Mouse (Mus musculus): Measurements from ENCODE around the gene Fdxacb1. TPM values are rescaled to one million over a fixed set of nuclear protein-coding genes. Genes with fewer than 3 reads are reported as not detected.

Gene Fdxacb1
- polyA plus RNA-seq (2015; fragmentation: Nextera tagmentation; extraction: Ambion mirVana): 9.2 and 11.6 TPM in 2 replicates

DNA sequence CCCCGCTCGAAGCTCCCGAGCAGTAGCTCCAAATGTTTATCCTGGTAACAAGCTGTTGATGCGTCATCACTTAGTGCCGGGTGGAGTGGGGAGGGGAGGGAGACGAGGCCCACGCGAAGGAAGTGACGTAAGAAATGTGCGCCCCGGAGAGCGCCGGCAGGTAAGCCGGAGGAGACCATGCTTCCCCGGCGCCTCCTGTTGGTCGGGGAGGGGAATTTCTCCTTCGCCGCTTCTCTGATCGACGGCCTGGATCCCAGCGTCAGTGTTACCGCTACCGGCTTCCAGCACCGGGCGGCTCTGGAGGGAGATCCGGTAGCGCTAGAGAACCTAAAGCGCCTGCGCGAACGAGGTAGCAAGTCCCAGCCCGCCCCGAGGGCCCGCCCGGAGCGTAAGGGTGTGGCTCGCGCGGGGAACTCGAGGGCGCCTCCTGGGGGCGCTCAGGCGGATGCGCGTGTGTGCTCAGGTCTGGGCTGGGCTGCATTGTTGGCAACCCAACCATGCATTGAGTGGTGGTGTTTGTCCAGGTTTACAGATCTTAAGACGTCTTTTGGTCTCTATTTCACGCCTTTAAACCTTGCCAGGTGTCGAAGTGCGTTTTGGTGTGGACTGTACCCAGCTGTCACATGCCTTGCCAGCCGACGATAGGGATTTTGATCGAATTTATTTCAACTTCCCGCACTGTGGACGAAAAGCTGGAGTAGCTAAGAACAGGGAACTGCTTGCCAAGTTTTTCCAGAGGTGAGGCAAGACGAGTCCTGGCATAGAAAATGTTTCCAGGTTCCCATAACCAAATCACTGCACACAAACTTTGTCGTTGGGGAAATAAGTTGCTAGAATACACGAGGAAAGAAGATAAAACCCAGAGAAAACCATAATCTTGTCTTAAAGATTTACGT, at the start of gene Fdxacb1:
Gene Fdxacb1 (plus strand): TSS at position 130 of the 896 bp plus-strand sequence.

DNA sequence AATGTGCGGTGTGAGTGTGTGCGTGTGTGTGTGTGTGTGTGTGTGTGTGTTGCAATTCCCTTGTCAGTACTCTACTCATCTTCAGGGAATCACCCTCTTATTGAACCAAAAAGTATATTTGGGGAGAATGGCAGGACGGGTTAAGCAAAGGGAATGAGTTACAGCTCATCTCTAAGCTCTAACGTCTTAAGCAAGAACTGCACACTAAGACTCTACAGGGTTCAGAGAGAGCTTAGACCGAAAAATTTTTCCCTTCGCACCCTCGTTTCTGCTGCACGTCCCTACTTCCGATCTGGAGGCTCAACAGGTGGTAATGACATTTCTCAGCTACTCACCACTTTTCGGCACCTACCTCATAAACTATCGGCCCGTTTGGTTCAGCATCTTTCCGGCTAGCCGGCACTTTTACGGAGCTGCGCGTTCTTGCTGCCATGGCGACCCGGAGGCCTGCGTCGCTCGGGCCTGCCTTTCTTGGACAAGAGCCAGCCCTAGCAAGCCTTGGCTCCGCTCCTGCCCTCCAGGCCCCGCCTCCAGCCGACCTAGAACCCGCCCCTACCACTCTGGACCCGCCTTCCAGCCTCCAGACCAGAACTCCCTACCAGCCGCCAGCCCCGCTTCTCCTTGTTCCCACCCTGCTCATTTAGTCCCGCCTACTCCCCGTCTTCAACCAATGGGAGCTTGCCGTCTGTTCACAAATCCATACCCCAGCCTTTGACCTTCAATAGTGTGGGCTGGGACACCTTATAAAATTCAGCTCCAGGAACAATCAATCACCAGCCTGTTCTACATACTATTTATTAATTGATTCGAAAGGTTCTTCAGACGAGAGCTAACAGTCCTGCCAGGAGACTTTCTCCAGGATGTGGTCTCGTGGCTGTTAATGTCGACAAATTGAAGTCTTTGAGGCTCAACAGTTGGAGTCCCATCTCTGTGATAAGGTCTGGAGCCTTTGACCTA, 28.8 kb upstream of the Fdxacb1 start, which contains the start of gene Dixdc1:
Gene Dixdc1 (minus strand): TSS at position 604 of the 957 bp plus-strand sequence.

DNA sequence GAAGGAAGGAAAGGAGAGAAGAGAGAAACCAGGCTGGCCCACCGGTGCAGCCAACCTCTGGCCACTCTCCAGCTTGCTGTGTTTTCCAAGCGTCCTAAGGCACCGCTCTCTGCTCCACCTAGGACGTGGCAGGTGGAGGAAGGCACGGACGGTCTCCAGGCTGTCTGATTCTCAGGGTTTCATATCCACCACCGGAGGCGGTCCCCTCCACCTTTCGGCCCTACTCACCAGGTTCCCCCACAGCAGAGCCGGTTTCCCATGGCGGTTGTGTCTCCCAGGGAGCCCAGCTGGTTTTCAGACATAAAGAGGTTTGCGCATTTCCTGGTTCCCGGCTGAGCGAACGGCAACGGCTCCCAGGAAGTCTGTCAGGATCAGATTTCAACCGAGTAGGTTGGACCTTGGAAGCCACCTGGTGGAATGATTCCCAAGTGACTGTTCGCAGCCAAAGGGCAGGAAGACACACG, 21.8 kb upstream of the Fdxacb1 start, which contains the start of gene 2310030G06Rik:
Gene 2310030G06Rik (minus strand): TSS at position 323 of the 464 bp plus-strand sequence.

DNA sequence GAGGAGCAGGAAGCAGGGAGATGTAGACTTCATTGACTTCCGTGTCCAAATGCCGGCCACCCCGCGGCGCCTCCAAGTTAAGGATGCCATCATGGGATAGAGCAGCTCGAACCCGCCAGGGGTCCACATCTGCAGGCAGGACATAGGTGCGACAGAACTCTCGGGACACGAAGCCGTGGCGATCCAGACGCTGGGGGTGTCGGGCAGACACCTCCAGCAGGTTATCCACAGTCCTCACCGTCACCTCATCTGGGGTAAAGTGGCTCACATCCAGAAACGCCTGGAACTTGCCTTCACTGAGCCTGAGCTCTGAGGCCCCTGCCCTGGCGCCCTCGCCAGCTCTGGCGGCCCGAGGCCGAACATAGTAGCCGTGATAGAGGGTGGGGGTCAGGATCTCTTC, 16.7 kb upstream of the Fdxacb1 start, which contains the start of gene Cryab:
Gene Cryab (plus strand): TSS at position 3 of the 400 bp plus-strand sequence.

DNA sequence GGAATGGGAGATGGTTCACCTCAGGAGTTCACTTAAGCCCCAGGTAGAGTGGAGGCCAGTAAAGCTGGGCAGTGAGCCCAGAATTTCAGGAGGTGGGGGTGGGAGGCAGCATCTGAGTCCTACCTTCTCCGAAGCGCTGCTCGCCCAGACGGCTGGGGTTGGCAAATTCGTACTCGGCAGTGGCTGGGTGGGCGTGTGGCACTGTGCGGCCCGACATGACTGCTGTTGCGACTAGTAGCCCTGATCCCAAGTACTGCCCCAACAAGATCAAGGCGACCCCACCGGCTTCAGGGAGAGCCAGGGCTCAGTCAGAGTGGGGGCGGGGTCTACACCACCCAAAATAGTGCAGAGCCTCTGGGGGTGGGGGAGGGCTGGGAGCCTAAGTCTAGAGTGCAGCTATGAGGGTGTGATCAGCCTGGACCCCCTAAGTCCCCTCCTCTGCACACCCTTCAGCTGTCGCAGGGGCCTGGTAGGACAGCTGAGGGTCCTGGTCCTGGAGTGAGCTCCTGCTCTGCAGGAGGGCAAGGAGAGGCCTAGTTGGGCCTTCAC, 15.9 kb upstream of the Fdxacb1 start, which contains the start of gene Hspb2:
Gene Hspb2 (minus strand): TSS at position 301 of the 549 bp plus-strand sequence.

DNA sequence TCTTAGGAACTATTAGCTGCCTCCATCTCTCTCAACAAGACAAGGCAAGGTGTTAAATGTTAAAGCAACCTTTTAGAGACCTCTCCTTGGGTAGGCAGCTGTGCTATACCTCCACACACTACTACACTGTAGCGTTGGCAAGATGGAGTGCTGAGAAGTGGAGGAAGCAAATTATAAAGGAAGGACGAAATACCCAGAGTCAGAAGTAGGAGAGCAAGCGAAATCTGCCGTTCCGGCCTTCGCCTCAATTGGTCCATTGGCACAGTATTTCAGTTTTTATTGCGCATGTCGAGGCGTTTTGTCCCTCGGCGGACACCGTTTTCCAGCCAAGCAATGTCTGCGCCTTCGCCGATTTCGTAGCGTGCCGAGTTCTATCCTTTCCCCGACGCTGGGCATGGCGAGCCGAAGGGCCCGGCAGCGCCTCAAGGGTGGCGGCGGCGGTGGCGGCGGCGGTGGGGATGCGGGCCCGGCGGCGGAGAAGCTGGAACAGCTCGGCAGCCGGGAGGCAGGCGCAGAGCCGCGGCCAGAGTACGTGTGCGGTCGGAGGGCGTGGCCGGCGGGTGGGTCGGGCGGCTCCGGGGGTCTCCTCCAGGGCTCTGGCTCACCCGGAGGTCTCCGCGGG, 7.1 kb downstream of the Fdxacb1 start, which contains the start of the genes Alg9 and 1110032A03Rik:
Gene Alg9 (plus strand): TSS at position 29 of the 622 bp plus-strand sequence.
Gene 1110032A03Rik (minus strand): TSS at position 530 of the 622 bp plus-strand sequence.

Other genes with a start within 250 kb of the Fdxacb1 start
- 64.5 and 69.3 TPM in 2 replicates for gene Pts, start 239.5 kb upstream of the Fdxacb1 start, polyA plus RNA-seq (2015; fragmentation: Nextera tagmentation; extraction: Ambion mirVana)
- 25.1 and 37.1 TPM in 2 replicates for gene Il18, start 213.4 kb upstream of the Fdxacb1 start, polyA plus RNA-seq (2015; fragmentation: Nextera tagmentation; extraction: Ambion mirVana)
- gene Bco2, start 213.1 kb upstream of the Fdxacb1 start, polyA plus RNA-seq (2015; fragmentation: Nextera tagmentation; extraction: Ambion mirVana): 0.35 and 0.61 TPM in 2 replicates
- gene Tex12, start 206.9 kb upstream of the Fdxacb1 start, polyA plus RNA-seq (2015; fragmentation: Nextera tagmentation; extraction: Ambion mirVana): 0.15 TPM in 1 of 2 replicates, not detected in the other
- gene Sdhd, start 164.4 kb upstream of the Fdxacb1 start, polyA plus RNA-seq (2015; fragmentation: Nextera tagmentation; extraction: Ambion mirVana): 257 TPM in 2 replicates
- 165 and 173 TPM in 2 replicates for gene Timm8b, start 164.3 kb upstream of the Fdxacb1 start, polyA plus RNA-seq (2015; fragmentation: Nextera tagmentation; extraction: Ambion mirVana)
- gene Pih1d2, start 150.9 kb upstream of the Fdxacb1 start, polyA plus RNA-seq (2015; fragmentation: Nextera tagmentation; extraction: Ambion mirVana): 1.3 and 1.5 TPM in 2 replicates
- gene Nkapd1, start 150.8 kb upstream of the Fdxacb1 start, polyA plus RNA-seq (2015; fragmentation: Nextera tagmentation; extraction: Ambion mirVana): 13.8 and 15.5 TPM in 2 replicates
- gene Dlat, start 108.5 kb upstream of the Fdxacb1 start, polyA plus RNA-seq (2015; fragmentation: Nextera tagmentation; extraction: Ambion mirVana): 26.0 and 31.2 TPM in 2 replicates
- 0.77 and 1.0 TPM in 2 replicates for gene Dixdc1, start 28.7 kb upstream of the Fdxacb1 start, polyA plus RNA-seq (2015; fragmentation: Nextera tagmentation; extraction: Ambion mirVana)
- gene 2310030G06Rik, start 21.7 kb upstream of the Fdxacb1 start, polyA plus RNA-seq (2015; fragmentation: Nextera tagmentation; extraction: Ambion mirVana): 1.9 and 2.0 TPM in 2 replicates
- gene Cryab, start 16.9 kb upstream of the Fdxacb1 start, polyA plus RNA-seq (2015; fragmentation: Nextera tagmentation; extraction: Ambion mirVana): 28.7 and 32.9 TPM in 2 replicates
- 2.6 and 3.6 TPM in 2 replicates for gene Hspb2, start 15.9 kb upstream of the Fdxacb1 start, polyA plus RNA-seq (2015; fragmentation: Nextera tagmentation; extraction: Ambion mirVana)
- gene Alg9, start 6.8 kb downstream of the Fdxacb1 start, polyA plus RNA-seq (2015; fragmentation: Nextera tagmentation; extraction: Ambion mirVana): 14.4 and 14.8 TPM in 2 replicates
- 28.0 and 29.5 TPM in 2 replicates for gene 1110032A03Rik, start 7.3 kb downstream of the Fdxacb1 start, polyA plus RNA-seq (2015; fragmentation: Nextera tagmentation; extraction: Ambion mirVana)
- gene Ppp2r1b, start 77.1 kb downstream of the Fdxacb1 start, polyA plus RNA-seq (2015; fragmentation: Nextera tagmentation; extraction: Ambion mirVana): 61.9 and 75.8 TPM in 2 replicates
- 14.5 and 15.0 TPM in 2 replicates for gene Sik2, start 240.8 kb downstream of the Fdxacb1 start, polyA plus RNA-seq (2015; fragmentation: Nextera tagmentation; extraction: Ambion mirVana)